Mouse (Mus musculus) thymus, adult 2 months (tissue): ENCODE data around the gene Cage1. TPM values are rescaled to one million over a fixed set of nuclear protein-coding genes. Genes with fewer than 3 reads are reported as not detected.

Experiments used
- DNase-seq: peaks from one replicate; pipeline ENCODE4 v3.0.0; 2021
- H3K27ac ChIP-seq: fragments of 200-500 bp; 2 replicates; pipeline ENCODE4 v1.5.1; 2012; ENCODE audit warnings: low read length, control low read depth; ENCODE audit not compliant: control insufficient read depth, insufficient read depth
- H3K27me3 ChIP-seq: fragments of 200-500 bp; 2 replicates; pipeline ENCODE4 v1.6.1; 2012; ENCODE audit warnings: mild to moderate bottlenecking, low read length, moderate library complexity, mixed read lengths; ENCODE audit not compliant: control insufficient read depth, insufficient read depth
- H3K36me3 ChIP-seq: fragments of 200-500 bp; 2 replicates; pipeline ENCODE4 v1.6.1; 2012; ENCODE audit warnings: mild to moderate bottlenecking, low read length, moderate library complexity; ENCODE audit not compliant: control insufficient read depth, insufficient read depth
- H3K4me1 ChIP-seq: fragments of 200-500 bp; replicated peaks from 2 replicates; pipeline ENCODE4 v1.6.1; 2012; ENCODE audit warnings: low read length; ENCODE audit not compliant: control insufficient read depth, insufficient read depth
- H3K4me3 ChIP-seq: fragments of 200-500 bp; 2 replicates; pipeline ENCODE4 v1.5.1; 2012; ENCODE audit warnings: mild to moderate bottlenecking, low read length, control low read depth, moderate library complexity; ENCODE audit not compliant: control insufficient read depth, insufficient read depth
- CTCF ChIP-seq: fragments of 200-500 bp; IDR thresholded peaks from 2 replicates; pipeline ENCODE4 v1.5.1; 2012; ENCODE audit warnings: mild to moderate bottlenecking, control low read depth, low read length, moderate library complexity, borderline replicate concordance; ENCODE audit not compliant: control insufficient read depth, poor library complexity, insufficient read depth; ENCODE audit errors: extremely low read depth
- POLR2A ChIP-seq: fragments of 200-500 bp; IDR thresholded peaks from 2 replicates; pipeline ENCODE4 v1.6.1; 2012; ENCODE audit warnings: mild to moderate bottlenecking, low read length, control low read depth, moderate library complexity; ENCODE audit not compliant: control insufficient read depth, poor library complexity, insufficient read depth; ENCODE audit errors: extremely low read depth
- WGBS: fragments of 180-500 bp; shearing (Covaris S2); methylation state at CpG from one replicate; pipeline ENCODE4 v1.1.7; 2018; 5-methylcytosine and 5-hydroxymethylcytosine counted together
- polyA plus RNA-seq: library from polyadenylated mRNA; depleted of rRNA; stranded (reverse); fragments of >200 nt; gene quantifications from 2 replicates; pipeline ENCODE4 v1.2.3, GENCODE M21; 2012

Cage1 gene
- polyA plus RNA-seq, 1 experiment = 0.16 TPM

- no peaks in the 10 kb centered on the region for H3K27me3 ChIP-seq
- H3K4me1 ChIP-seq = peaks cover 11% of the 10 kb centered on the region
- 2% methylated on average over 12 of the region's 12 CpGs for WGBS
- H3K27ac ChIP-seq = peak overlapping the region; percentile 40; the same call in 1 of the 2 replicates
- H3K4me3 ChIP-seq = peak overlapping the region; percentile 60
- TF ChIP-seq POLR2A (no peak), CTCF (no peak)
- no peak for DNase-seq
- peaks cover 26% of the 10 kb centered on the region for H3K36me3 ChIP-seq
These were observed 942 bp upstream of the Cage1 start for GRCm38 (mm10) chr13:38037811-38038210.

- 5% methylated on average over 37 of the region's 37 CpGs for WGBS
- peaks cover 14% of the 10 kb centered on the region for H3K36me3 ChIP-seq
- peak; percentile 9 for DNase-seq
- H3K27me3 ChIP-seq = no peaks in the 10 kb centered on the region
- peak within 1 kb of the TSS; percentile 40; the same call in 1 of the 2 replicates for H3K27ac ChIP-seq
- TF ChIP-seq POLR2A (no peak), CTCF (0 out of 2 replicates have a peak, but pooled peaks have one; percentile 11)
- H3K4me1 ChIP-seq = peaks cover 11% of the 10 kb centered on the region
- H3K4me3 ChIP-seq = peak within 1 kb of the TSS; percentile 60
These were observed 376 bp downstream of the Cage1 start, which contains the start of gene Riok1 for GRCm38 (mm10) chr13:38036343-38037043. Gene Riok1, plus strand, starts transcription at chr13:38036995.

GRCm38 (mm10) chr13:38028407-38028806 lies 8.5 kb downstream of the Cage1 start:
- 68% methylated on average over 4 of the region's 4 CpGs for WGBS
- Histone ChIP-seq H3K4me1 (no peaks in the 10 kb centered on the region), H3K4me3 (no peak overlapping the region), H3K27me3 (no peaks in the 10 kb centered on the region), H3K27ac (no peak overlapping the region), H3K36me3 (no peaks in the 10 kb centered on the region)
- no peak for DNase-seq
- TF ChIP-seq POLR2A = no peak
- TF ChIP-seq CTCF = no peak

GRCm38 (mm10) chr13:38027618-38028248 lies 9.1 kb downstream of the Cage1 start:
- H3K27me3 ChIP-seq = no peaks in the 10 kb centered on the region
- no peak overlapping the region for H3K27ac ChIP-seq
- TF ChIP-seq POLR2A (no peak), CTCF (no peak)
- H3K4me1 ChIP-seq = no peaks in the 10 kb centered on the region
- no peak for DNase-seq
- 44% methylated on average over 6 of the region's 6 CpGs for WGBS
- no peak overlapping the region for H3K4me3 ChIP-seq
- H3K36me3 ChIP-seq = no peaks in the 10 kb centered on the region

- Histone ChIP-seq H3K4me3 (no peak overlapping the region), H3K27ac (no peak overlapping the region), H3K27me3 (no peaks in the 10 kb centered on the region), H3K4me1 (no peaks in the 10 kb centered on the region), H3K36me3 (no peaks in the 10 kb centered on the region)
- TF ChIP-seq POLR2A (no peak), CTCF (no peak)
- DNase-seq = peak; percentile 19
- 94% methylated on average over 4 of the region's 4 CpGs for WGBS
These were observed 11.0 kb downstream of the Cage1 start for GRCm38 (mm10) chr13:38025874-38026273.

GRCm38 (mm10) chr13:38018791-38019190 lies 18.1 kb downstream of the Cage1 start:
- H3K4me1 ChIP-seq = no peaks in the 10 kb centered on the region
- H3K27me3 ChIP-seq = no peaks in the 10 kb centered on the region
- no peak overlapping the region for H3K27ac ChIP-seq
- no peak for TF ChIP-seq POLR2A
- no peak for TF ChIP-seq CTCF
- no peaks in the 10 kb centered on the region for H3K36me3 ChIP-seq
- no peak for DNase-seq
- H3K4me3 ChIP-seq = no peak overlapping the region
- 58% methylated on average over 3 of the region's 3 CpGs for WGBS
